Mouse (Mus musculus) heart, adult 18-20 months (tissue): ENCODE measurements around the gene Gm17304. TPM values are rescaled to one million over a fixed set of nuclear protein-coding genes. Genes with fewer than 3 reads are reported as not detected.

Source experiments
- DNase-seq, 2 experiments: peaks; one replicate each; pipeline ENCODE4 v3.0.0; 2021 to 2022; ENCODE audit warnings: mixed read lengths in 1 of 2
- long read RNA-seq, 2 experiments: library from polyadenylated mRNA; stranded (forward); transcript quantifications; one replicate each; pipeline ENCODE4 v2.0.0; 2021
- total RNA-seq, 2 experiments: library from RNA; stranded (reverse); gene quantifications; 2 replicates each; pipeline ENCODE4 v1.2.3; 2021

The Gm17304 gene
- not detected for total RNA-seq
- long read RNA-seq, experiment 1: 0 reads
- long read RNA-seq, experiment 2: 0 reads

DNA sequence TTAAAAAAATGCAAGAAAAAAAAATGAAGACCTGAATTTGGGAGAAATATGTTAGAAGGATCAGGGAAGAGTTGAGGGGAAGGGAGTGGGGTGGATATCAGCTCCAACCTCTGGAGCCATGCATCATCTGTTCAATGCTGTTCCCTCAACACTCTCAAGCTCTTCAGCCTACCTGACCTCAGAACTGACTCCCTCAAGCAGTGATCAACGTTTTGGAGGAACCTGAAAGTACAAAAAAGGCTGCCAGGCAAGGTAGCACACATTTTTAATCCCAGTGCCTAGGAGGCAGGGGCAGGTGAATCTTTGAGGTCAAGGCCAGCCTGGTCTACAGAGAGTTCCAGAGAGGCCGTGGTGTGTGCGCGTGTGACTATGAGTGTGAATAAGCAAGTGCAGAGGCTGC is at the start of gene Gm17304:
Gm17304 (plus strand) TSS at position 301 of the 400 bp plus-strand sequence.
- no peak for DNase-seq

- DNase-seq: no peak
These were observed 48.0 kb upstream of the Gm17304 start for GRCm38 (mm10) chr5:106560631-106561498.

DNA sequence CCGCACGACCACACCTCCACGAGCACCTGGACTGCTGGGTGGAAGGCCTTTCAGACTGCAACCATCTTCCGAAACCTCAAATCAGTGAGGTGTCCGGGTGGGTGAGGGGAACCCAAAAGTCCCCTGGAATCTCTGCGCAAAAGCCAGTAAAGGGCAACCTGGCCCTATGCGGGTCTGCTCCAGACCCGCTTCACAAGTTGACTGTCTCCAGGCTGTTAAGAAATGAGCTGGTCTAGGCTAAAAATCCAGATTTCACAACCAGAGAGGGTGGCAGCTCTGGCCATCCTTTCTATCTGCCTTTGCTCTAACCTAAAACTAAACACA is 47.4 kb upstream of the Gm17304 start:
- no peak for DNase-seq

GRCm38 (mm10) chr5:106566025-106566424 is 42.9 kb upstream of the Gm17304 start:
- DNase-seq: no peak

- DNase-seq: peak in 1 of 2 experiments; percentile 22
These were observed 34.9 kb upstream of the Gm17304 start for GRCm38 (mm10) chr5:106573742-106574559.

- peak; percentile 88 to 90 for DNase-seq
These were observed 34.3 kb upstream of the Gm17304 start for GRCm38 (mm10) chr5:106574560-106574946.

- no peak for DNase-seq
These were observed 33.8 kb upstream of the Gm17304 start for GRCm38 (mm10) chr5:106575098-106575497.

DNA sequence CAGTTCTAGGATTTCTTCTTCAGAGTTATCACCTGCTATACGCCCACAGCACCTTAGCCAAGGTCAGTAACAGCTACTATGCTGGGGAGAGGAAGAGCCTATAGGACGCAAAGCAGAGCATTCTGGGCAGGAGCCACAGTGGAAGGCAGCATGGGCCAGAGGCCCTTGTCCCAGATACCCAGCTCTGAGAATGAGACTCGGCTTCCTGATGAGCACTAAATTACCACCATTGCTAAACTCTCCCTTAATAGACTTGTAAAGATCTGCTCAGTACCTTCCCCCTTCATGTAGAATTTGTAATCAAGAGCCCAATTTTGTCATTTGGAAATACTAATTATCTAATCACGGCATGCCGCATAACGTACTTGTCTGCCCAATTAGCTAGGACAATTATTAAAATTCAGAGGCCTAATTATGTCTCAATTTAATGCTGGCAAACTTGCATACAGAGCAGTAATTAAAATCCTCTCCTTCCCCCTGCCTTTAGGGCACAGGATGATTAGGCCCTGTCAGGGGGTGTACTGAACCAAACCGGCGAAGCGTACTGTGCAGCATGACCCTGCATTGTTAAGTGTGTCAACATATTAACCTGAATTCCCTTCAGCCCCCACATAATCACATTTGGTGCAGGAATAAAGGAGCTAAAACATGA is 31.5 kb upstream of the Gm17304 start:
- DNase-seq: no peak

DNA sequence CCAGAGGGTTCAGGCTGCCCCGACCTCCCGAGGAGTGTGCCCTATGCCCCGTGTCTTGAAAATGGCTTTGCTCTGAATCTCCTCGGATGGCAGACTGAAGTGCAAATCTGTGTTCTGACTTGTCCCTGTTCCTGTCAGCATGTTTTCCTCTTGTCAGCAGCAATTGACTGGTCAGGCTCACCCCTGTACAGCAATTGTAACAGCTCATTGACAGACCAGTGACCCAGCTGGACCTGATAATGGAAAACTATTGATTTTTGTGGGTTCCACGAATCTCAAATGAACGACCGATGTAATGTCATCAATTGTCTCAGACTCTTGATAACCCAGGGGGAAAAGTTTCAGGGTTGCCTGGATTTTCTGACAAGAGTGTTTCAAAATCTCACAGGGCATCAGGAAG is 28.0 kb upstream of the Gm17304 start:
- no peak for DNase-seq

- no peak for DNase-seq
These were observed 19.9 kb upstream of the Gm17304 start for GRCm38 (mm10) chr5:106589006-106589405.

DNA sequence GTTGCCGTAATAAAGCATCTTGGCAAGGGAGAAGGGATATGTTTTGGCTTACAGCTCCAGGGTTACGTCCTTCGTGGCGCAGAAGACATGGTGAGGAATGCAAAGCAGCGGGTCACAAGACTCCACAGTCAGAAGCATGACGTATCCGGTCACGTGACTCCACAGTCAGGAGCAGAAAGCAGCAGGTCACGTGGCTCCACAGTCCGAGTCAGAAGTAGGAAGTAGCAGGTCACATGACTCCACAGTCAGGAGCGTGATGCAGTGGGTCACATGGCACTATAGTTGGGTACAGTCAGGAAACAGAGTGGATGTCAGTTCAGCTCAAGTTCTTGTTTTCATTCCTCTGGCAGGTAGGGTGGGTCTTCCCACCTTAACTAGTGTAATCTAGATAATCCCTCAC is 19.2 kb upstream of the Gm17304 start:
- DNase-seq: no peak

GRCm38 (mm10) chr5:106590686-106591085 is 18.2 kb upstream of the Gm17304 start:
- DNase-seq: no peak

GRCm38 (mm10) chr5:106594388-106594787 is 14.5 kb upstream of the Gm17304 start:
- no peak for DNase-seq

DNA sequence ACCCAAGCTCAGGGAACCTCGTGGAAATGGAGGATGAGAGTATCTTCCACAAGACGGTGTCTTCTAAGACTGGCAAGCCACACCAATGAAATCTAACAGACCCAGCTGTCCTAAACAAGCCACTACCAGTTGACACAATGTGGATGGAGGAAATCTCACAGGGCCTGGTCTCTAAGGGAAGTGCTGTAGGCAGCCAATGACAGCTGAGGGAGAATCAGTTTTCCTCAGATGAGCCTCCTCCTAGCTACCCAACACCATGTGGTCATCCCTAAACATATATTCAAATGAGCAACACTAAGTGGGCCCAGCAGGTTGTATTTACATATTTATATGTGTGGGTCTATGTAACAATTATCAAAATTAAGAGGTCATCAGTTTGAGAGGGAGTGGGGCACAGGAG is 11.4 kb upstream of the Gm17304 start:
- DNase-seq: no peak

- DNase-seq: no peak
These were observed 9.4 kb upstream of the Gm17304 start for GRCm38 (mm10) chr5:106599482-106599881.

DNA sequence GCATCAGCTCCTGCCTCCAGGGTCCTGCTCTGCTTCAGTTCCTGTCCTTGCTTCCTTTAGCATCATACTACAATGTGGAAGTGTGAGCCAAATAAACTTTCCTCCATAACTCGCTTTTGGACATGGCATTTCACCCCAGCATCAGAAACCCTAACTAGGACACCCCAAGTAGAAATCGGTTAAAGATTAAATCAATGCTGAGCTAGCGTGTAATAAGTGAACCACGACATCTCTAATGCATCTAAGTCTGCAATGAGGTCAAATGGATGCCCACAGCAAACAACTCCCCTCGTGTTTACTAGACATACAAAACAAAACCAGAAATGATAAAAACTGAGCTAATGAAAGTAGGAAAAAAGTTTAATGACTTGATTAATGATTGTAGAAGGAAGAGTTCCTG is 4.5 kb upstream of the Gm17304 start:
- no peak for DNase-seq

DNA sequence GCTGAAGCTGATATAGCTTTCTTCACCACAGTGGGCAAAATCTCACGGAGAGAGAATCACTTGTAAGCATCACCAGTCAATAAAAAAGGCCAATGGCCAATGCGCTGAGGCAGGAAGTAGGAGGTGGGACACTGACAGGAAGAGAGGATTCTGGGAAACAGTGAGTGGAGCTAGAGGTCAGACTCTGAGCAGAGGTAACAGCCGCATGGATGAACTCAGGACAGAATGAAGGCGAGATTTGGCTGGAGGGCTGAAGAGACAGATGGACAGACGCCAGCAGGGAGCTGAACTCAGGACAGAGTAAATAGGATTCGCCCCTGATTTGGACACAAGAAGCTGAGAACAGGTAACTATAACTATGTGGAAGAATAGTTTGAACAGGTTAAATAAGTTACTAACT is 3.8 kb upstream of the Gm17304 start:
- no peak for DNase-seq

- DNase-seq: no peak
These were observed 1.8 kb upstream of the Gm17304 start for GRCm38 (mm10) chr5:106607081-106607480.

DNA sequence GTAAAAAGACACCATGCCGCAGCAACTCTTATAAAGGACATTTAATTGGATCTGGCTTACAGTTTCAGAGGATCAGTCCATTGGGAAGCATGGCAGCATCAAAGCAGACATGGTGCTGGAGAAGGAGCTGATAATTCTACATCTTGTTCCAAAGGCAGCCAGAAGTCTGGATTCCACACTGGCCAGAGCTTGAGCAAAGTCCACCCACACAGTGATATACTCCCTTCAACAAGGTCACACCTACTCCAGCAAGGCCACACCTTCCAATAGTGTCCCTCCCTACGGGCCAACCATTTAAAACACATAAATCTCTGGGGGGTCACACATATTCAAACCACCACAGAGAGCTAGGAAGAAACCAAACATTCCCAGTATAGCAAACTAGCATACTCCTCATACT is 3.3 kb downstream of the Gm17304 start:
- no peak for DNase-seq

DNA sequence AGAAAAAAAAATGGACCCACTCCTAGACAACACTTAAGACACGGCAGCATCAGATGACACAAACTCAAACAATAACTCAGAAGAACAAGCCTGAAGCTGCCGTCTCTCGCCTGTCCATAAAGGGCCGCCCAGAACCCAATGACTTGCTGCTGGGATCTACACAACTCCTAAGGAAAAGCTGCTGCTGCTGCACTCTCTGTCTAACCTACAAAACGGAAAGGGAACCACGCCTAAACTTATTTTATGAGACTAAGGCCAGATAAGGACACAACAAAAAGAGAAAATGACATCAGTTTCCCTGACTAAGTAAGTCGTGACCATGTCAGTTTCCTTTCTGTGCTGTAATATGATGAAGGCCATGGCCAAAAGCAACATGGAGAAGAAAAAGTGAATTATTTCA is 5.7 kb downstream of the Gm17304 start:
- DNase-seq: peak; percentile 7 to 14

GRCm38 (mm10) chr5:106615006-106615405 is 6.1 kb downstream of the Gm17304 start:
- DNase-seq: no peak

DNA sequence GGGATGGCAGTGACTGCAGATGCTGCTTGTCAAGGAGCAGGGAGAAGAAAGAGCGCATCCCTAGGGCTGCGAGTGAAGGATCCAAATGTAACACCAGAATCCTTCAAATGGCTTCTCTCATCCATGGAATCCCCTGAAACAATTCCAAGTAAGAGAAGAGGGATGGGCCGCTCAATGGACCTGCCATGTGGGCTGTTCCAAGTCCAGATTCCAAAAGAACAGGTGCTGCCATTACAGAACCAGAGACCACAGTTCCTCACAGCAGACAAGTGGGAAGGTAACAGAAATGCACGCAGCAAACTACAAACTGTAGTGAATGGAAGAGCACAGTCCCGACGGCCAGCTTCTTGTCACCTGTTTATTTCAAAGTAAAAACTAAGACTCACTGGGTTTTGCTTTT is 11.5 kb downstream of the Gm17304 start:
- DNase-seq: no peak

- no peak for DNase-seq
These were observed 13.3 kb downstream of the Gm17304 start for GRCm38 (mm10) chr5:106622193-106622592.
